Mouse (Mus musculus) frontal cortex, postnatal 36 days (tissue): ENCODE measurements at regions not wholly inside any gene's neighbourhood (a gene's known extent, or its start where the extent isn't known, plus 50 kb on each side); places are given as distances from the start of the nearest gene placed in this dataset.
A peak's percentile ranks its signal among the peaks of the same experiment; 100 is the strongest.

Experiments
- DNase-seq, 2 experiments: peaks; one replicate each; pipeline ENCODE4 v3.0.0; 2022; ENCODE audit warnings: low spot score in 2 of 2

DNA sequence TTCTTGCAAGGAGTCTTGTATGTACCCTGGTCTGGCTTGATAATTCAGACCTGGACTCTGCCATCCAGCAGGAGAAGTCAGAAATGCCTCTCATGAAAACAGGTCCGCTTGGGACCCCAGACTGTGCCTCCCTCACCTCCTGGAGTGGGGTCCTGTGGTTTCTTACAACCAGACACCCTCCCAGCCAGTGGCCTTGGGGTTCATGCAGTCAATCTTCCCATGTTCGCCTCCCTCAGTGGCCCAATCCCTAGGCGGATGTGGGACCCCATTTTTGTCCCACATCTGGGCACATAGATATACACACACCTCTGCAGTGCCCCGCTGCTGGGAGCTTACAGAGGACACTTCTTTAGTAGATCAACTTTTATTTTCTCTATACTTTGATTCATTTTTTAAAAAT lies 217.7 kb downstream of the Lrfn2 start:
- DNase-seq: no peak

DNA sequence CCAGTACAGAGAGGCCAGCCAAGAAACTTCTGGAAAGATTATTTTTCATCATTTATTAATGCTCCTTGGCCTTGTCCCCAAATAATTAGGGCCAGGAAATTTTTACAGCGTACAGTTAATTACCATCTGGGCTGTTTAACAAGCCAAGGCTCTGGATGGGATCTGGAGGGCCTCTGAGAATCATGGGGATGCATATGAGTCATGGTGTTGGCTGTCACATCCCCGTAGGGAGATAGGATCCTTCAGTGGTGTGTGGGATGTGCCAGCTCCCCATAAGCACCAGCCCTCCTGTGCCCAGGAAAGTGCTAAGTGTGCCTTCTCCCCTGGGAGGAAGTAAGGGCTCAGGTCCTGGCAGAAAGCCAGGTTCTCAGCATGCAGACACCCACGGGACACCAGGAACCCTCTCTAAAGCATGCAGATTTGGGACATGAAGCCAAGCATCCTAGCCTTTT lies 218.8 kb downstream of the Lrfn2 start:
- peak; percentile 58 to 71 for DNase-seq

DNA sequence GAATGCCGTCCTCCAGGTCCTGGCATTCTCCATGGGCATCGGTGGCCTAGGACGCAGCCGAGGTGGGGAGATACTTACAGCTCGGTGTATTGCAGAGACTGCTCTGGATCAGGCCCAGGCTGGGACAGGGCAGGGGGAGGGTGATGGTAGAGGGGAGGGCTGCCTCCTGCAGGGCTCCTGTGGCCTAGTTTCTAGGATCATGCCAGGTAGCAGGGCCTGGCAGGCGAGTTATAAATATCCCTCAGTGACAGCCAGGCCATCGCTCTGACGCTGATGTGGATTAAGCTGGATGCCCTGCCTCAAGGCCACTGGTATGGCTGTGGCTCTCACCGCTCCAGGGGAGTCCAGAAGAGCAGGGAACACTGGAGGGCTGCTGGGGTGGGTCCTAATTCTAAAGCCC lies 221.8 kb downstream of the Lrfn2 start:
- DNase-seq: no peak

DNA sequence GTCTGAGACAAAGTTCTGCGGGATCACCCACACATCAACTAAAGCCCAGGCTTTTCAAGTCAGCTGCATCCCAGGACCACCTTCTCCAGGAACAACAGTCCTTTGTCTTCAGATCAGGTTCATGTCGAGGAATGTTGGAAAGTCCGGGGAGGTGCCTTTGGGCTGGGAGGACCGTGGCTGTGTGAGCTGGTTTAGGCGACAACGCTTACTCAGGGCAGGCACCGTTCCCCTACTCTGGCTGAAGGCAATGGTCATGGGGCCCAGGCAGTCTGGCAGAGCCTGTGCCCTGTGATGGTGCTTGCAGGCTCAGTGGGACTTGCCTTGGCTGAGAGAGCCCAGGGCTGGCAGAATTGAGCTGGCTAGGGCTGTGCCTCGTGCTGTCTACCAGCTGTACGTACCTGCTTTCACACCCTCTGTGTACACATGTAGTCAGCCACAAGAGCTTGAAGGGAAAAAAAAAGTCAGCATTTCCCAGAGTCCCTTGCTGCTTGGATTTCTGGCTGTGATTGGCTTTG lies 222.9 kb downstream of the Lrfn2 start:
- DNase-seq: no peak

DNA sequence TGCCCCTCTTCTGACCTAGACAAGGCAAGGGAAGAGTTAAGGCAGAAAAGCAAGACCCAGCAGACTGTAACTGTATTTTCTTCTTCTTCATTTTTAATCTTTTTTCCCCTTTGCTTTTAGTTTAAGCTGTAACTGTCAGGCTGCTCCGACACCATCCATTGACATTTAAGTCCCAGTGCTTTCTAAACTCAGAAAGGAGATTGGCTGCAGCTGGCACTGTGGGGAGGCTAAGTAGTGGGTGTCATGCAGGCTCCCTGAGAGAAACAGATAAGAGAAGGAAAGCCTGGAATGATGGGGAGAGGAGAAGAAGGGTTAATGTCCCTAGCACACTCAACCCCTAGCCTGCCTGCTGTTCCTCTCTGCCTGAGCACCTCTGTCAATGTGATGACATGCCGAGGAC lies 225.4 kb downstream of the Lrfn2 start:
- no peak for DNase-seq

DNA sequence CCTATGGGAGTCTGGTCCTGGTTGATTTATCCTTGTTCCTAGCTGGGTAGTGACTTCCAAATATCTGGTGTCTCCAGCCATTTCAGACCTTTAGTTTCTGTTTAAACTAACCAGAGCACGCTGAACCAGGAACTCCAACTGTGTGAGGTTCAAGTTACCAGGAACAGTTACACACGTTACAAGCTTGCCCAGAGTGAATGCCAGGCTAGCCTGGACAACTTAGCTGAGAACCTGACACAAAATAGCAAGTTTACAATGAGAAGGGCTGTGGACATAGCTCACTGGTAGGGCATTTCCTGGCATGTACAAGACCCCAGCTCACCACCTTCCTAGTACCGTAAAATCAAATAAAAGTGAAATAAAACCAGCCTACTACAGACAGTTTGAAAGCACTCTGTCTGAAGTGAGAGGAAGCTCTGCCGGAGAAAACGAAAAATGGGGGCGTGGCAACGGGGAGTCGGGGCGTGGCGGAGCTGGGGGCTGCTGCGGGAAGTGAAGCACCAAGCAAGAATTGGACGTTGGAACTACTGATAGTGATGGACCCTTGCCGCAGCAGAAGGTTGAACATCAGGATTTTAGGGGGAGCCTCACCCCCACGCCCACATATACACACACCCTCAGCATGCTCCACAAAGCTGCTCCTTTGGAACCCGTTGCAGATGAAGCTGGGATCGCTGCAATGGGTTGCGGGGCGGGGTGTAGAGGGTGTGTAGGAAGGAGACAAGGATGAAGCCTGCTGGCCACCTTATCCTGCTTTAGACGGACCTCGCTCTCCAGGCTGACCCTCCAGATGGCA lies 239.3 kb downstream of the Lrfn2 start:
- DNase-seq: peak in 1 of 2 experiments; percentile 31

DNA sequence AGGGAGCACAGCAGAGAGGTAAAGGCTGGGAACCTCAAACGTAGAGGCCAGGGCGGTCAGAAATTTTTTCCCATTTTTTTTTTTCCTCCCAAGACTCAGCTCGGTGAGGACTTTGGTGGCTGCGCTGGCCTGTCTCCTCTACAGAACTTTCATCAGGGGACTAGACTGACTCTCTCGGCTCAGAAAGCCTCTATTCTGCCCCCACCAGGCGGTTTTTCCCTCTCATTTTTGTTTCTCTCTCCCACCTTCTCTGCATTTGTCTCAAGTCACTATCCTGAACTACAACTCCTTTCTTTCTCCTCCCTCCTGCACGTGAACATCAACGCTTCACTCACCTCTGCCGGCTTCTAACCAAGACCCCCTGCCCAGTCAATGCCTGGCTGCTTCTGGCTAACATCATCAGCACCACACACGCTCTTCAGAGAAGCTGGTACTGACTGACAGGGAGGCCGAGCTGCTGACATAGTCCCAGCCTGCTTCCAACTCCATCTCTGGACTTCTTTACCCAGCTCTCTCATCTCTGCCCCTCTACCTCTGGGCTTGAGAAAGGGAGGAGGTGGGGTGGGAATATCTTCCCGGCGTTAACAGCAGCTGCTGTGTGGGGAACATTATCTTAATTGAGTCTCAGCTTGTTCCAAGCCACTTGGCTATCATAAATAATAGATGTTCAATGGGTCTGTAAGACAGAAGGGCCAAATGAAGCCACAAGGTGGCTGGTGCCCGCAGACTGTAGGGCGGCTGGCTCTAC lies 240.0 kb downstream of the Lrfn2 start:
- DNase-seq: no peak

DNA sequence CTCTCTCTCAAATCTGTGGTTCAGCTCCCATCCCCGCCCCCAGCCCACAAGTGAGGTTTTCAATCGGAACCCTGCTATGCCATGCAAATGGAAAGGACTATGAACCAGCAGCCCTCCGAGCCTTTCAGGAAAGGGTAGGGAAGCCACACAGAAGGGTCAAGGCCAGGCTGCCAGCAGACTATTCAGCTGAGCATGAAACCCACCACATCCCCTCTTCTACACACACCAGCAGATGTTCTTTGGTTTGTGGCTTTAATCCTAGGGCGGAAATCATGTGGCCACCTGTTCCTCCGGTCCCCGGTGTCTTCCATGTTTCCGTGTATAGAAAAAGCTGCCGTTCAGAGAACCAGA lies 240.6 kb downstream of the Lrfn2 start:
- no peak for DNase-seq

DNA sequence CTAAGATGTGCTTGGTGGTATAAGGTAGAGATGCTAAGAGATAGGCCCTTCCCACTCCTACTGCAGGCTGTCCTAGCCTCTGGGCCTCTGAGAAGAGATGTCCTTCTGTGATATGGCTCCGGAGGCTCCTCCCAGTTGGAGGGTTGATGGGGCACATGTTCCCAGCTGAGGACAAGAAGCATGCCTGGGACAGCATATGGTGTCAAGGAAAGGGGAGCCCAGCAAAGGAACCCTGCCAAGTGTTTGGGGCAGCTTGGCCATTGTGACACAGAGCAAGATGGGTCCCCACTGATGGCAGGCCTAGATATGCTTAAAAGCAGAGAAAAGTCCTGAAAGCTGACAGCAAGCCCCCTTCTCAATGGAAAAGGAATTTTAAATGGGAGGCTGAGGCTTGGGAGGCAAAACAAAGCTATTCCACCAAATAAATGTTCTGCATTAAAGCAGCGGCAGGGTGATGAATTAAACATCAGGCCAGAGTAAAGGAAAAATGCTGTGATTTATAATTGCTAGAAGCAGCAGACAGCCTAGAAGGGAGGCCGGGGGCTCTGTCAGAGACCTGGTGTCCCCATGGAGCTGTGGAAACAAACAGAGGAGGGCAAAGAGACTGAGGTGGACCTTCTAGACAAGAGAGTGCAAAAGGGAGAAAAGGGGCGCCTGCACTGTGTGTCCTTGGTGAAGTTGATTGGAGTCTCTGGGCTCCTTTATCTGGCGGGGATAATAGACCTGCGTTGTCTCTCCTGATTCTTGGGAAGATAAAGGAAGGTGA lies 246.0 kb downstream of the Lrfn2 start:
- DNase-seq: no peak

DNA sequence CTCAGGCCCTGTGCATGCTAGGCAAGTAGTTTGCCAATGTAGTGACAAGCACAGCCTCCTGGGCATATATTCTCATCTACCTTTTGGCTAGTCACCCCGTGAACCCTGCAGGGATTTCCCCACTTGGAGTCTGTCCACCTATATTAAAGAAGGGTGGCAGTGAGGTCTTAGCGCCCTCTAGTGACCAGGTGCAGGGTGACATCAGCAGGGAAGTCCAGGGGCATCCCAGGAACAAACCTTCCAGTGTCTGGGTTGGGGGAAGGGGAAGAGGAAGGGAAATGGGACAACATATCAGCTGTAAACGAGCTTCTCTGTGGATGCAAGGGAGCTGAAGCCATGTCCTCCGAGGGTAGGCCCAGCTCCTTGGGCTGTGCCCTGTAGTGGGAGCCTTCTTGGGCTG lies 245.7 kb upstream of the Mocs1 start:
- peak; percentile 42 to 46 for DNase-seq

DNA sequence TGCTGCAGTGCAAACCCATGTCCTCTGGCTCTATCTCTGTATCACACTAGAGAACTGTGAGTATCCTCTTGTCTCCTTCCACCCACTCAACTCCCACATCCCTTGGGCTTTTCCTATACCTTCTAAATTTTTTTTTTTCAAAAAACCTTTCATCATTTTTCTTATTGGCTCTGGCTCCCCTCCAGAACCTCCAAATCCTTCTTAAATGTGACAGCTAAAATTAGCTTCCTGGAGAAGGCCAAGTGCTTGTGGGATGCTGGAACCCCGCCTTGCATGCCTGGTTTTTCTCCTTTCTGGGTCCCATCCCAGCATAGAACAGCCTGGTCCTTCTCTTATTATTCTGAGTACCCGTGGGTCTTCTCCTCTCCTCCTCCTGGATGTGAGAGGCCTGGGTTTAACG lies 244.2 kb upstream of the Mocs1 start:
- DNase-seq: peak; percentile 53 to 69

DNA sequence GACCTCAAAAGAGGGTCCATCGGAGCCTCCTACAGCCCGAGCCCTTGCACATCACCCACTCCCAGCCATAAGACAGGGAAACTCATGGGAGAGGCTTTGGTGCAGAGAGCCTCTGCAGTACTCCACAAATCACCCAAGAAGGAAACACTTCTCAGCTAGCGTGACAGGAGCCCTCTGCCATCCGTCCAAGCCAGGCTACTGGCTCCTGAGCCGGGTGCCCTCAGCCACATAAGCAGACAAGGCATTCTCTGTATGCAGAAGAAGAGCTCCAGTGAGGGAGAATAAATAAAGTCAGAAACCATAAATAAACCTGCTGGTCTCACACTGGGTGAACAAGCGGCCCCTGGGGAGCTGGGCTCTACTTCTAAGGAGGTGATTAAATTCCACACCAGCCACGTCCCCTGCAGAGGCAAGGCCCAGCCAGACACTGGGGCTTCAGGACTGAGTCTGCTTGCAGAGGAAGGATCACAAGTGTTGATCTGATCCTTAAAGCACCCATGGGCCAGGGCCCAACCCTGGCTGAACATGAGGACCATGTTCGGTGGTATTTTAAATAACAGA lies 243.0 kb upstream of the Mocs1 start:
- no peak for DNase-seq

DNA sequence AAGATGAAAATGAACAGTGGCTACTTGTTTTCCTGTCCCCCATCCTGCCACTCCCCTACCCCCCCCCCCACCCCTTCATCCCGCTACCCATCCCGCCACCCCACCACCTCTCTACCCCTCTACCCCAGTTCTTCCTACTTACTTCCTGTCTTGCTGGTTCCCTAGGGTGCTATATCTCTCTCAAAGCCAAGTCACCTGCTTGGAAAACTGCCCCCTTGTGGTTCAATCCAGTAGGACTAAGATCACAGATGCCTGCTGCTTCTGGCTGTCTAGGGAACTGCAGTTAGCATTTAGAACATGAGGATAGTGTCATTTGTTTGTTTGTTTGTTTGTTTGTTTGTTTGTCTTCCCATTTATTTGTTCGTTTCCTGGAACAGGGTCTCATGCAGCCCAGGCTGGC lies 238.4 kb upstream of the Mocs1 start:
- peak in 1 of 2 experiments; percentile 48 for DNase-seq

DNA sequence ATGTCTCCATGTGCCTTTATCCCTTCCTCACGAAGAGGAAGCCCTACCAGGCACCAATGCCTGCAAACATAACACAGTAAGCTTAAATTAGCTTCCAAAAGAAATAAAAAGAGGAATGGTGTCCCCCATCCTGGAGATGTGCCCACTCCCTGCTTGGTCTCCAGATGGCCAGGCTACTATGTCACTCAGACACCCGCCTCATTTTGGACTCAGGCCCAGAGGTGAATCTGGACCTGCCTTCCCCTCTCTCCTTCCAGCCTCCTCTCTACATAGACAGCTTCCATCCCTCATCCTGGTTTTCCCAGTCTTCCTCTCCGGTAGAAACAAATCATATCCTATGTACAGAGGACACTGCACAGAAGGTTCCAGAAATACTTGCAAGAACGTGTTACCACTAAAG lies 237.8 kb upstream of the Mocs1 start:
- DNase-seq: no peak

DNA sequence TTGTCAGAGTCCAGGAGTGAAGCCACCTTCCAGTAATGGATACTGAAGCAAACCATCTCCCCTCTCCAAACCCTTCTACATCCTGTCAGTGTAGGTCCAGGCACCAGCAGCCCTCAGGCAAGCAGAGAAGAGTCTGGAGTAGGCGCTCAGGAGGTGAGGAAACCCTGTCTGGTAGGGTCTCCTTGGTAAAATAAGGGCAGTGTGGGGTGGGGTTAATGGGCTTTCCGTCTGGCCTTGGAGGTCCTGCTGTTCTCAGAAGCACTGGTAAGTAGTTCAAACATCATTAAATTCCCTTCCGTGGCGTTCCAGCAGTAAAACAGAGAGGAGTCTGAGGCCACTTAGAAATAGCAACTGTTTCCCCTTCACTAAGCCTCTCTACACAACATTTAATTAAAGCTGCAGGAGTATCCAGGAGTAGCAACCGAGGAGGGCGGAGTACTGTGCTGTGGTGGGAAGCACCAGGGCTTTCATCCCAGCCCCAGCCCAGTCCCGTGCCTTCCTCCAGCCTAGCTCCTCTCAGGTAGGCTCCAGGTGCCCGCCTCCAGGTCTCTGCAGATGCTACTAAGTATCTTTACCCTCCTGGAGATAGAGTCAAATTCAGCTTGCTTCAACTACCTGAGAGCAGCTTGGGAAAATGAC lies 232.0 kb upstream of the Mocs1 start:
- DNase-seq: no peak

DNA sequence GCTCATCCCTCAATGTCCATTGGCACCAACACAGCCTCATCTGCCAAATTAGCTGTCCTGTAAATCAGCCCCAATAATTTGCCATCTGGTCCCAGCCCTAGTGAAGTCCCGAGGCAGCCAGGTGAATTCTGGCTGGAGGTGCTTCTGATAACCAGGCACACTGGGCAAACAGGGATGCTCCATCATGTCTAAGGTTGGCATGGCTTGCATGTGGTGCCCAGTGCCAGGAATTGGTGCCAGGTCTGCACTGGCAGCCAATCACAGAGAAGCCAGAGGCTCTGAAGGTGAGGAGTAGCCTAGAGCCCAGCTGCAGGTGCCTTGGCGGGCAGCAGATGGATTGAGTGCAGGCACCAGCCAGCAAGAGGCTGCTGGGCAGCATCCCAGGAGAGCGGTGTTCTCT lies 226.7 kb upstream of the Mocs1 start:
- no peak for DNase-seq

DNA sequence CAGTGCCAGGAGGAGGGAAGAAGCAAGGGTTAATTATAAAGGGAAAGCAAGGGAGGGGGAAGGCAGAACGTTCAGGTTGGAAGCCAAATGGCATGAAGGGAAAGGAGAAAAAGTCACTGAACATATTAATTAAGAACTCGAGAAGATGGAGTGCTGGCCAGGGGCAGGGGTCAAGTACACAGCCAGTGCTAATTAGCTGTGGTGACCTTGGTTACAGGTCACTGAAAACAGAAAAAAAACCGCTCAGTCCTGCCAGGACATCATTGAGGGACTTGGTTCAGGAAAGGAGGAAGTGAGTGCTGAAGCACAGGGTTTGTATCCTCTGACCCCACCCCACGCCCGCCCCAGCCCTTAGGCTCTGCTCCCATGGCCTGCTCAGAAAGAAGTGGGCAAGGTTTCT lies 223.1 kb upstream of the Mocs1 start:
- no peak for DNase-seq

DNA sequence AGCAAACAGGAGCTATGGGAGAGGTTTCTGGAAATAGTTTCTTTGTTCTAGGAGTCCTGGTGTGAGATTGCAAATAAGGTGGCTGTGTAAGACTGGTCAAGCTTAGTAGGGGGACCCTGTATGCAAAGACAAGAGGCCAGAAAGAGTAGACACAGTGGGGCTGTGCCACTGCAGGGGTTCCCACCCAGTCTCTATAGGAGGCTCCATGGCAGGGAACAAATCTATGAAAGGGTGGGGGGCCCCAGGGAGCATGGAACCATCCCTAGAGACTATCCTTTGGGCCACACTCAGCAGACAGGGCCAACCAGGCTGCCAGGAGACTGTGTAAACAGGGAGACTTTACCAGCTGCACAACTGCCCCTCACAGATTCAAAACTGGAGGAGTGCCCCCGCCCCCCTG lies 222.6 kb upstream of the Mocs1 start:
- DNase-seq: no peak

DNA sequence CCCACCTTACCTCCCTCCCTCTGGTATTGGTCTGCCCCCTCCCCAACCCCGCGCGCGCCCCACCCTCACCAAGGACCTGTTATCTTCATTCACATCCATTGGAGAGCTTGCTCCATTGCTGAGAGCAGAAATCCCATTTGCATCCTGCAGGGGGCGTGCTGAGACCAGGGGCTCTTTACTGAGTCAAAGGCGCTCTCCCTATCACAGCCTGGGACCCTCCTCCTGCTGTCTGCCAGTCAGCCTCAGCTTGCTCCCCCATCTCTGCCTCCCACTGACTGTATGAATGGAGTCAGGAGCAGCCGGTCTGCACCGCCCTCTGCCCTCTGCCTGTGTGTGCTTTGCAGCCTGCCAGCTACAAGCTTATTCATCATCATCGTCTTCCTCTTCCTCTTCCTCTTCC lies 221.5 kb upstream of the Mocs1 start:
- no peak for DNase-seq

DNA sequence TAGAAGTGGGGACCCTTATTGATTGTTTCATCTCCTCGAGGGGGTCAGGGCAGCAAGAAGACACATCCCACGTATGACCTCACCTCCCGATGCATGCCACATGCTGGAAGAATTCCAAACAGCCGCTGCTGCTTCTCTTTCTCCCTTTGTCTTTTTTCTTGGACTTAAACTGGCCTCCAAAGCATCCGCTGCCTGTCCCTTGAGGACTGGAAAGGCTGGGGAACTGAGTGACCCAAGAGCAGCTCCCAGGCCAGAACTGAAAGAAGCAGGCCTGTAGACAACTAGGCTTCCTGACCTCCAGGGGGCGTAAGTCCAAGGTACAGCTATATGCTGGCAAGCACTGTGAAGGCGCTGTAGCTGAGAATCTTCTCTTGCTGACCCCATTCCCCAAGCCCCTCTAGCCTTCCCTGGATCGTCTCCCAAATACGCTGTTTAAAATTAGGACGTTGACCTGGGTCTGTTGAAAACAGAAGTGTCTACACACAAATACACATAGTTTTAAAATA lies 219.8 kb upstream of the Mocs1 start:
- no peak for DNase-seq

DNA sequence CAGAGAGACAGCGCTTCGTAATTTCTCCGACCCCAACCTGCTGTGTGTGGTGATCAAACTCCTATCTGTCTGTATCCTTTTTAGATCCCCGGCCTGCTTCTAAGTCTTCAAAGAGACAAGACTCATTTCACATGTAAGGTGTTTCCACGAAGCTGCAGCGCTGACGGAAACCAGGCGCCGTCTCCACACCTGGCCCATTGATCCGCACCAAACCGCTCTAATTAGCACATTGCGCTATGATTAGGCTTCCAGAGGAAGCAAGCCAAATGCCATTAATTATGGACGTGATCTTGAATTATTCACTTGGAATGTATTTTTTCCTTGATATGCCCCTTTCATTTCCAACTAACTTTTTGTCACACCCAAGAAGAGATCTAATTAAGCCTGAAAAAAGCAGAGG lies 215.2 kb upstream of the Mocs1 start:
- no peak for DNase-seq
